In the genomic region with DNA sequence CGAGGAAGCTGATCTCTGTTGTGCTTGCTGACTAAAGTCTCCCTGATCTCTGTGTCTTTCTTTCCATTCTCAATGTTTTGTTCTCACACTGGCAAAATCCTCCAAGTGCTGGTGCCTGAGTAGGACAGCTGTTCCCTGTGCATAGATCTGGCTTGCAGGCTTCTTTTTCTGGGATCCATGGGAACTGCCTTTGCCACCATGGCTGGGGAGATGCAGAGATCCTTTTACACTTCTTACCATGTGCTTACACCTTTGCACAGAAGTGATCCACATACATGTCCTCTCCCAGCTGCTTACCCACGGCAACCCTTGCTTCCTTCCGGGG, we compare ENCODE assay signal across 13 mouse cellular contexts.
DNase-seq lines count a peak whose midpoint lies in the region; ATAC-seq and TF ChIP-seq lines count a peak whose summit lies in the region.
"Had no signal": no experiment of that assay in that cellular context is flagged by ENCODE, and none has a peak within 500 bp of the region (broad histone marks: within the 10 kb centered on the region; RNA-seq: fewer than 3 reads in every experiment).

No protein-coding gene starts in this region.

- 0 out of 2 replicates have a peak, but pooled peaks cover 3% of the 10 kb centered on the region for H3K9me3 ChIP-seq in heart, embryonic 13.5 days
- no peaks in the 10 kb centered on the region for H3K9me3 ChIP-seq in kidney, postnatal 0 days (replicated peaks; ENCODE audit: low read length)
- no peaks in the 10 kb centered on the region for H3K9me3 ChIP-seq in limb, embryonic 12.5 days
- H3K9me3 ChIP-seq: embryonic facial prominence, embryonic 12.5 days; forebrain, embryonic 12.5 days; G1E; lung, embryonic 15.5 days; midbrain, embryonic 15.5 days had no signal

- ATAC-seq in heart, embryonic 13.5 days (ENCODE audit: extremely low read depth, insufficient number of reproducible peaks, low FRiP score, low TSS enrichment) = no peak
- ATAC-seq in kidney, postnatal 0 days (replicated peaks; ENCODE audit: low FRiP score, low read depth) = no peak
- ATAC-seq in limb, embryonic 12.5 days (ENCODE audit: insufficient number of reproducible peaks, insufficient read depth, low FRiP score, low TSS enrichment, low read depth) = no peak
- ATAC-seq: midbrain, embryonic 15.5 days had no signal

- 0 out of 2 replicates have a peak overlapping the region, but pooled peaks have one; percentile 3 for H3K9ac ChIP-seq in heart, embryonic 13.5 days
- H3K9ac ChIP-seq in kidney, postnatal 0 days (ENCODE audit: low read depth, low read length) = no peak overlapping the region
- no peak overlapping the region for H3K9ac ChIP-seq in limb, embryonic 12.5 days (replicated peaks)
- H3K9ac ChIP-seq: embryonic facial prominence, embryonic 12.5 days; forebrain, embryonic 12.5 days; lung, embryonic 15.5 days; midbrain, embryonic 15.5 days had no signal

- H3K4me1 ChIP-seq in heart, embryonic 13.5 days = peaks cover 32% of the 10 kb centered on the region
- peaks cover 10% of the 10 kb centered on the region for H3K4me1 ChIP-seq in kidney, postnatal 0 days (replicated peaks; ENCODE audit: insufficient read depth, low read length)
- H3K4me1 ChIP-seq in embryonic fibroblast, embryonic 13.5 days (ENCODE audit: control insufficient read depth, insufficient read depth, low read length) = peaks cover 8% of the 10 kb centered on the region; the same call in 1 of the 2 replicates
- H3K4me1 ChIP-seq in limb, embryonic 12.5 days (replicated peaks) = peaks cover 37% of the 10 kb centered on the region
- H3K4me1 ChIP-seq in cerebellum, adult 2 months (ENCODE audit: control insufficient read depth, insufficient read depth, low read length) = peaks cover 2% of the 10 kb centered on the region; the same call in 1 of the 2 replicates
- H3K4me1 ChIP-seq: embryonic facial prominence, embryonic 12.5 days; forebrain, embryonic 12.5 days; midbrain, embryonic 15.5 days had no signal

- WGBS in heart, embryonic 13.5 days = 36% methylated on average over 3 of the region's 3 CpGs
- WGBS in kidney, postnatal 0 days = 56% methylated on average over 3 of the region's 3 CpGs
- WGBS in limb, embryonic 12.5 days = 80% methylated on average over 3 of the region's 3 CpGs
- 81% methylated on average over 3 of the region's 3 CpGs for WGBS in cerebellum, adult 2 months

- no peak for TF ChIP-seq CTCF in kidney, postnatal 0 days (IDR thresholded peaks at IDR 0.05; ENCODE audit: low read depth)
- TF ChIP-seq CTCF in embryonic fibroblast, embryonic 13.5 days (IDR thresholded peaks at IDR 0.05; ENCODE audit: borderline replicate concordance, insufficient read depth, low read length) = no peak
- TF ChIP-seq CTCF in cerebellum, adult 2 months (IDR thresholded peaks at IDR 0.05; ENCODE audit: borderline replicate concordance, insufficient read depth, low read depth, low read length) = no peak

- H3K4me2 ChIP-seq in heart, embryonic 13.5 days = 0 out of 2 replicates have a peak overlapping the region, but pooled peaks have one; percentile 4
- H3K4me2 ChIP-seq in kidney, postnatal 0 days (ENCODE audit: low read length) = no peak overlapping the region
- H3K4me2 ChIP-seq in limb, embryonic 12.5 days = no peak overlapping the region
- H3K4me2 ChIP-seq: embryonic facial prominence, embryonic 12.5 days; forebrain, embryonic 12.5 days; lung, embryonic 15.5 days; midbrain, embryonic 15.5 days had no signal

- no peak overlapping the region for H3K4me3 ChIP-seq in heart, embryonic 13.5 days
- no peak overlapping the region for H3K4me3 ChIP-seq in kidney, postnatal 0 days (replicated peaks; ENCODE audit: low read depth, low read length)
- no peak overlapping the region for H3K4me3 ChIP-seq in embryonic fibroblast, embryonic 13.5 days (ENCODE audit: insufficient read depth, low read length)
- H3K4me3 ChIP-seq in limb, embryonic 12.5 days (replicated peaks) = no peak overlapping the region
- H3K4me3 ChIP-seq in cerebellum, adult 2 months (replicated peaks; ENCODE audit: insufficient read depth, low read depth, low read length) = no peak overlapping the region
- H3K4me3 ChIP-seq: embryonic facial prominence, embryonic 12.5 days; forebrain, embryonic 12.5 days; lung, embryonic 15.5 days; midbrain, embryonic 15.5 days had no signal

- no peaks in the 10 kb centered on the region for H3K27me3 ChIP-seq in heart, embryonic 13.5 days (replicated peaks)
- no peaks in the 10 kb centered on the region for H3K27me3 ChIP-seq in kidney, postnatal 0 days (ENCODE audit: insufficient read depth, low read length)
- no peaks in the 10 kb centered on the region for H3K27me3 ChIP-seq in limb, embryonic 12.5 days
- H3K27me3 ChIP-seq in cerebellum, adult 2 months (ENCODE audit: control insufficient read depth, insufficient read depth, low read length) = no peaks in the 10 kb centered on the region
- H3K27me3 ChIP-seq: embryonic facial prominence, embryonic 12.5 days; forebrain, embryonic 12.5 days; lung, embryonic 15.5 days; midbrain, embryonic 15.5 days had no signal

- TF ChIP-seq POLR2A in embryonic fibroblast, embryonic 13.5 days (IDR thresholded peaks at IDR 0.05; ENCODE audit: low read depth, low read length) = no peak
- TF ChIP-seq POLR2A in cerebellum, adult 2 months (IDR thresholded peaks at IDR 0.05; ENCODE audit: borderline replicate concordance, insufficient read depth, low read length) = no peak

- no peaks in the 10 kb centered on the region for H3K36me3 ChIP-seq in heart, embryonic 13.5 days
- no peaks in the 10 kb centered on the region for H3K36me3 ChIP-seq in kidney, postnatal 0 days (ENCODE audit: insufficient read depth, low read length)
- no peaks in the 10 kb centered on the region for H3K36me3 ChIP-seq in limb, embryonic 12.5 days
- H3K36me3 ChIP-seq: embryonic facial prominence, embryonic 12.5 days; forebrain, embryonic 12.5 days; G1E; lung, embryonic 15.5 days; midbrain, embryonic 15.5 days had no signal

- no peak for DNase-seq in heart, postnatal 25 days (ENCODE audit: low spot score)
- no peak for DNase-seq in kidney, postnatal 0 days (ENCODE audit: low spot score)
- no peak for DNase-seq in kidney, postnatal 4 days
- no peak for DNase-seq in cerebellum, adult 2 months
- DNase-seq: cerebellum, postnatal 36 days had no signal

- intact Hi-C loops in heart, postnatal 25 days (cut with DNase I) = no loop called here

- peak overlapping the region; percentile 79 for H3K27ac ChIP-seq in heart, embryonic 13.5 days (replicated peaks)
- peak overlapping the region; percentile 48; the same call in 1 of the 2 replicates for H3K27ac ChIP-seq in kidney, postnatal 0 days
- H3K27ac ChIP-seq in embryonic fibroblast, embryonic 13.5 days (ENCODE audit: insufficient read depth, low read length) = peak overlapping the region; percentile 14; the same call in 1 of the 2 replicates
- peak overlapping the region; percentile 62 for H3K27ac ChIP-seq in limb, embryonic 12.5 days
- no peak overlapping the region for H3K27ac ChIP-seq in cerebellum, adult 2 months (ENCODE audit: insufficient read depth, low read length)
- H3K27ac ChIP-seq: embryonic facial prominence, embryonic 12.5 days; forebrain, embryonic 12.5 days; lung, embryonic 15.5 days; midbrain, embryonic 15.5 days had no signal
